Mouse (Mus musculus): Measurements from ENCODE around the gene Gm14326.
"Not testable (repeated sequence)": the region's sequence is repeated elsewhere in the genome, so short reads cannot be mapped to it uniquely, and the experiment has no call there.

Gm14326 gene

GRCm38 (mm10) chr2:177957145-177957544 is at the start of gene Gm14326:
Gene Gm14326 (minus strand): TSS chr2:177957297.
- DNase-seq, result peak; percentile 89

GRCm38 (mm10) chr2:177974814-177975213 is 17.7 kb upstream of the Gm14326 start:
- DNase-seq, result not testable (repeated sequence)

GRCm38 (mm10) chr2:177956734-177957133 is 363 bp downstream of the Gm14326 start:
- peak; percentile 29 for DNase-seq

- not testable (repeated sequence) for DNase-seq
Observed at GRCm38 (mm10) chr2:177925563-177926103, 31.5 kb downstream of the Gm14326 start, which contains the start of gene Zfp972. Gene Zfp972 (minus strand): TSS chr2:177925613.

GRCm38 (mm10) chr2:177903276-177903675 is 53.8 kb downstream of the Gm14326 start:
- peak; percentile 10 for DNase-seq

GRCm38 (mm10) chr2:177898171-177898570 is 58.9 kb downstream of the Gm14326 start:
- DNase-seq, result not testable (repeated sequence)

- DNase-seq, result not testable (repeated sequence)
Observed at GRCm38 (mm10) chr2:177897046-177897578, 60.0 kb downstream of the Gm14326 start, which contains the start of gene Gm14327. Gene Gm14327 (plus strand): TSS chr2:177897096.

- DNase-seq, result not testable (repeated sequence)
Observed at GRCm38 (mm10) chr2:177887743-177888142, 69.4 kb downstream of the Gm14326 start.
